Mouse (Mus musculus): ENCODE results near the gene Tsga10.
A peak's percentile ranks its signal among the peaks of the same experiment; 100 is the strongest.
"Not testable (repeated sequence)": the region's sequence is repeated elsewhere in the genome, so short reads cannot be mapped to it uniquely, and the experiment has no call there.

Tsga10 gene

DNA sequence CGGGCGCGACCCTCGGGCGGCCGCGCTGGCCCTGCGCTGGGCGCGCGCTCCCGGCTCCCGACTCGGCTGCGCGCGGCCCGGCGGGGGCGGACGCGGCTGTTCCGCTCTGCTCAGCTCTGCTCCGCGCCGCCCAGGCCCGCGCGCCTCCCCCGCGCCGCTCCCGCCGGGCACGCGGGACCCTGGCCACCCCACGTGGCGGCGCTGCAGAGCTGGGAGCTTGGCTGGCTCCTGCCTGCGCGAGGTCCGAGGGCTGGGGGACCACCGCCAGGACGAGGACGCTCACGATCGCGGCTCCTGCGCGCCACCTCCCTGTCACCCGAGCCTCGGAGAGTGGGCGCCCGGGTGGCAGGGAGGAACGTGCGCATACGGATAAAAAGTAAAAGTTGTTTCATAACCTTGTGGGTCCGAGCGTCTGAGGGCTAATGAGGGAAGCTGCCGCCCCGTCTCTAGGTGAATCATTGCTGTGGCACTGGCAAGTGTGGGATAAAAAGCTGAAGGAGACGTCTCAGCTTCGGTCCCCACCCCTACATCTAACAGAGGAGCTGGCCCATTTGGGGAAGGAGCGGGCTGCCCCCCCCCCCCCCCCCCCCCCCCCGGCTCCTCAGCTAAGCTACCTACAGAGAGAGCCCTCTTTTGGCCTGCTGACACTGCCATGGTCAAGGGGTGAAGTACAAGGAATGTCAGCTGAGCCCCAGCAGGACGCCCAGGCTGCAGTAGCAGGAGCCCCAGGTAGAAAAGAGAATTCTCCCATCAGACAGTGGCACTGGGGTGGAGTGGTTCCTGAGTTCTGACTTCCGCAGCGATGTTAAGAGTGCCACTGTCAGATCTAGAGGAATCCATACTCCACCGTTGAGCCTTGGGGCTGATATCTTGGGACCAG lies 146.2 kb downstream of the Tsga10 start, which contains the start of gene 2010300C02Rik:
Gene 2010300C02Rik (minus strand): TSS at position 325 of the 880 bp plus-strand sequence.
- peak; percentile 73 to 74 for DNase-seq

- DNase-seq = peak in 1 of 2 experiments; percentile 28
Measured at GRCm38 (mm10) chr1:37719030-37719723, 147.1 kb downstream of the Tsga10 start.

GRCm38 (mm10) chr1:37718516-37718915 lies 147.7 kb downstream of the Tsga10 start:
- DNase-seq = no peak

GRCm38 (mm10) chr1:37717415-37718195 lies 148.6 kb downstream of the Tsga10 start:
- DNase-seq = no peak

GRCm38 (mm10) chr1:37712357-37712737 lies 153.9 kb downstream of the Tsga10 start:
- DNase-seq = not testable (repeated sequence)

- no peak for DNase-seq
Measured at GRCm38 (mm10) chr1:37711596-37712356, 154.5 kb downstream of the Tsga10 start.

- DNase-seq = no peak
Measured at GRCm38 (mm10) chr1:37711082-37711481, 155.1 kb downstream of the Tsga10 start.

DNA sequence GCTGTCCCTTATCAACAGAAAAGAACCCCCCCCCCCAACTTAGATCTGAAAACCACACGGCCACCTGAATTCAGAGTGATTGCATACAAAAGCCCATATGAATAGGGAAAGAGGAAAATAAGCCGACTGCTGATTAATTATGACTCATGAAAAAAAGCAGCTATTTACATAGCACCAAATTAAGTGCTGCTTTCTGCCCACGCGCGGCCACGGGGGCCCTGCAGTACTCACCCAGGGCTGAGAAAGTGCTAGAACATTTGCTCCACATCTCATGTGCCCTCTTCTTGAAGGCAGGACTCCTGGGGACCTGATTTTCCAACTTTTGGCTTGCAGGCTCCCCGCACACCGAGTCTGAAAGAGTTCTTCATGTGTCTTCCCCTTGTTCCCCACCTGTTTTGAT lies 156.5 kb downstream of the Tsga10 start:
- no peak for DNase-seq

- no peak for DNase-seq
Measured at GRCm38 (mm10) chr1:37708270-37708955, 157.8 kb downstream of the Tsga10 start.
